Mouse (Mus musculus): ENCODE measurements around the gene Klf16. TPM values are rescaled to one million over a fixed set of nuclear protein-coding genes. Genes with fewer than 3 reads are reported as not detected.
"Not testable (repeated sequence)": the region's sequence is repeated elsewhere in the genome, so short reads cannot be mapped to it uniquely, and the experiment has no call there.

The Klf16 gene
- total RNA-seq, 2 experiments from 2014 or later, result 4.5 to 4.7 TPM

DNA sequence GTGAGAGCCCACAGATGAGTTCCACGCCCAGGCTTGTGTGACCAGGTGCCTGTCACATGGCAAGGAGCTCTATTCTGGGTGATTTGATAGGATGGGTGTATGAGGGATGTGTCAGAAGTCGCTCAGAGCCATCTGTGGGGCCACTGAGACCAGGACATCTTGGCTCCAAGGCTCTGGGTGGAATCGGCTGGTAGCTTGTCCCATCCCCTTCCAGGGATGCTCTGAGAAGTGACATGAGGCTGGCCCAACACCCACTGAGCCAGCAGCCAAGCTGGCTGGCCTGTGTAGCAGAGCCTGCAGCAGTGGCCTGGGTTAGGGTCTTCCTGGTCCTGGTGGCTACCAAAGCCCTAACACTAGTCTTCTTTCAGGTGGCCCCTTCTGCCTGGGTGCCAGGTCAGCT, 31.3 kb upstream of the Klf16 start:
- no peak for DNase-seq
- intact Hi-C loops (cut with DNase I), result no loop called here

- no peak for DNase-seq
- intact Hi-C loops (cut with DNase I), result no loop called here
Measured at GRCm38 (mm10) chr10:80606737-80607350, 29.7 kb upstream of the Klf16 start.

GRCm38 (mm10) chr10:80606306-80606705, 29.2 kb upstream of the Klf16 start:
- intact Hi-C loops (cut with DNase I), result no loop called here

DNA sequence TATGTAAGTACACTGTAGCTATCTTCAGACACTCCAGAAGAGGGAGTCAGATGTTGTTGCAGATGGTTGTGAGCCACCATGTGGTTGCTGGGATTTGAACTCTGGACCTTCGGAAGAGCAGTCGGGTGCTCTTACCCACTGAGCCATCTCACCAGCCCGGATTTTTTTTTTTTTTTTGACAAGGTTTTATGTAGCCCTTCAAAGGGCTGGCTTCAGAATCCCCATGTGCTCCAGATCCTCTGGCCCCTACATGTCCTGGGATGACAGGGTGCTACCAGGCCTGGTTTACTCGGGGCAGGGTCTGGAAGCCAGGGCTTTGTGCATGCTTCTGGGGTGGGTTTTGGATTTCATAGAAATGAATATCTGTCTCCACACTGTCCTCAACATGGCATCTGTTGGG, 28.6 kb upstream of the Klf16 start, which contains the start of gene Gm49322:
Gene Gm49322, plus strand, starts transcription at position 301 of the 400 bp plus-strand sequence.
- intact Hi-C loops (cut with DNase I); DNase-seq: not testable (repeated sequence)

More at GRCm38 (mm10) chr10:80606306-80606705, 29.2 kb upstream of the Klf16 start:
- no peak for DNase-seq

DNA sequence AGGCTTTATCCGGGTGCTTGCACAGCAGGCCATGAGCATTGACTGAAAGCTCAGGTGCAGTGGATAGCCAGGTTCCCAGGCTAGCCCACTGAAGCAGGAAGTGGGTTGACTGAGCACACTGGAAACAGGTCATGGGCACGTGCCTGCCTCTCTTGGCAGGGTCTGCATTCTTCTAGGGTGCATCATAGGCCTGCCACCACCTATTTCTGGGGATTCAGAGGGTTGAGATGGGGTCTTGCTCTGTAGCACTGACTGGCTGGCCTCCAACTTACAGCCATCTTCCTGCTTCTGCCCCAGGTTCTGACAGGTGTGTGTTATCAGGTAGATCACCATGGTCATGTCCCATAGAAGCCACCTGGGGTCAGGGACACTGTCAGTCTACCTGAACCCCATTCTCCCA, 27.9 kb upstream of the Klf16 start:
- intact Hi-C loops (cut with DNase I), result no loop called here
- no peak for DNase-seq

DNA sequence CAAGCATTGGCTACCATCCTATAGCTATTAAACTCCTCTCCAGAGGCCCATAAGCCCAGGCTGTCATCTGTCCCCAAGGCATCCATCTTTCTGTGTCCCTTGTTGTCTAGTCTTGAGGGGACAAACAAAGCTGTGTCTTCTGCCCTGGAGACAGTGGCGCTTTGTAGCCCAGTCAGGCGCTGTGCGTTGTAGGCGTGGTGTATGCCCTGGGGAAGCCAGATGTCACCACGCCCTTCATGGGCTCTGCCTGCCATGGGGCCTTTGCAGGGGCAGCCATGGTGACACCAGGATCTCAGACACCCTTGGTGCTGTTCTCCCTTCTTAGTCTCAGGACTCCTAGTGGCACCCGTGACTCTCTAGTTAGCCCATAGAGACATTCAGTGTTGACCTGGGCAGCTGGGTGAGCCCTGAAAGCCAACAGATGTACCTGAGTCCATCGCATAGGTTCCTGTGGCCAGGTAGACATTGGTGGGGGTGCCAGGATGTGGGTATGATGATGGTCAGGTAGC, 26.9 kb upstream of the Klf16 start:
- DNase-seq, result no peak
- intact Hi-C loops (cut with DNase I), result no loop called here

DNA sequence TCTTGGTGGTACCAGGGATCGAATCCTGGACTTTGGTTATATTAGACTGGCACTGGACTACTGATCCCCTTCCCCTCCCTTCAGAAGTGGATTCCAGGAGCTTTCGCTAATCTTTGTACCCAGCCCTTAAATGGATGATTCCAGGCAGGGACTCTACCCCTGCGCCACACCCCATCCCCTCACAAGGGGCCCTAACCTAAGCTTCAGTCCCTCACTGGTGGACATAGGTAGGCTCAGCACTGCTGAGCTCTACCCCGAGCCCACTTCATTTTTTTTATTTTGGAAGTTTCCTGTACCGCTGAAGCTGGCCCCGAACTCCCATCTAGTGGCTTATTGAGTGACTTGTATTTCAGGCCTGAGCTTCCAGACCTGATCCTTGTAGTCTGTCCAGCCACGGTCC, 26.2 kb upstream of the Klf16 start:
- intact Hi-C loops (cut with DNase I), result loop anchor here (2.0 kb wide), 1 partner anchor 25 kb away; no protein-coding TSS in a partner anchor
- no peak for DNase-seq

GRCm38 (mm10) chr10:80602698-80603325, 25.7 kb upstream of the Klf16 start, which contains the start of the genes Scamp4 and Adat3:
TSS of gene Scamp4 (plus strand) at chr10:80602872.
TSS of gene Adat3 (plus strand) at chr10:80602880.
- intact Hi-C loops (cut with DNase I), result loop anchor here (2.0 kb wide), 1 partner anchor 24 kb away; no protein-coding TSS in a partner anchor
- peak; percentile 92 to 93 for DNase-seq

DNA sequence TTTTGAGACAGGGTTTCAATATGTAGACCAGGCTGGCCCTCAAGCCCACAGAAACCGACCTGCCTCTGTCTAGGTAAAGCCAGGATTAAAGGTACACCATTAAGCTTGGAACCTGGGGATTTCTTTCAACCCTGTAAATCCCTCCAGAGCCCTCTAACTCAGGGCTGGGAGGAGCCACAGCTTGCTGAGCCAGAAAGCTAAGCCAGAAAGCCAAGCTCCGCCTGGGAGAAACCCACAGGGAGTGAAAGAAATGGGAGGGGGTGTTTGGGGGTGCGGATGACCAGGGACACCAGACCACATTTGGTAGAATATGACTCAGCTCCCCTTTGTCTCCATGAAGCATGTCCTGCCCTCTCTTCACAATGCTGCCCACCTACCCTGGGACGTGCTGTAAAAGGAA, 19.2 kb upstream of the Klf16 start:
- no peak for DNase-seq
- intact Hi-C loops (cut with DNase I), result no loop called here

- intact Hi-C loops (cut with DNase I), result no loop called here
- peak; percentile 93 to 98 for DNase-seq
Measured at GRCm38 (mm10) chr10:80589879-80590854, 13.0 kb upstream of the Klf16 start, which contains the start of gene Abhd17a. TSS of gene Abhd17a (minus strand) at chr10:80590341.

DNA sequence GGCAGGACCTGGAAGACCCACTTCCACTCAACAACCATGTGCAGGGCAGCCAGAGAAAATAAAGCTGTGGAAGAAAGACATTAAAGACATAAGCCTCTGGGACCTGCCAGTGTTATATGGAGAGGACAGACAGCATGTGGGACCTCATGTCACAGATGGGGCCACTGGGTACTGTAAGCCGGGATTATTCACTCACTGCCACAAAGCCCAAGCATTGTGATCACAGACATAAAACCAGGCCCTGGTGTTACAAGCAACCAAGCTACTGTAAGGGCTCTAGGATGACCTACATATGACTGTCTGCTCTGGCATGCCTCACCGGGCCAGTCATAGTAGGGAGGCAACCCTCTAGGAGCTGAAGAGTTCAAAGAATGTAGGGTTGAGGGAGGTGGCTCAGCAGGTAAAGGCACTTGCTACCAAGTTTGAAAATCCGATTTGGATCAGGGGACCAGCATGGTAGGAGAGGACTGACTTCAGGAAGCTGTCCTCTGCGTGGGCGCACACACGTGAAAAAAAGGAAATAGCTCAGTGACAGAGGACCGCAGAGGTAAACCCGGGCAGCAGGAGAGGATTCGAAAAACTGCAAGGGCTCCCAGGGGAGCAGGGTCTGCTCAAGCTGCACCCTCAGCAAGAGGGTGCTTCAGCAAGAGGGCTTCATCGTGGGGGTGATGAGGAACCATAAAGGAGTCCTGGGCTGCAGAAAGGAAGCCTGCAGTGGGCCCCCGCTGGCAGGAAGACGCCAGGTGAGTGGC, 12.2 kb upstream of the Klf16 start:
- no peak for DNase-seq
- intact Hi-C loops (cut with DNase I), result no loop called here

DNA sequence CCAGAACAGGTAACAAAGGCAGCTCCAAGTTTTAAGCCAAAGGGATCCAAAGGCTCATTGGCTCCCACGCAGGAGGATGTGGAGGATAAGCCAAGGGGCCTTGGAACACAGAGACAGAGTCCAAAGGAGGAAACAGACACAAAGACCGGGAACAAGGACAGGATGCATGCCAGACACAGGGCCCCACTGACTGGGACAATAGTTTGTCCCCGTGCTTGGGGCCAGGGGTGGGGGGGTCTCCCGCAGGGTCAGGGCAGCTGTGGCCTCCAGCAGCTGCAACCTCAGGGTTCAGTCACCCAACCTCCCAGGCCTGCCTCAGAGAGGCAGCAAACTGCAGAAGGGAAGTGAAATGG, 10.2 kb upstream of the Klf16 start:
- intact Hi-C loops (cut with DNase I), result no loop called here
- peak; percentile 54 to 61 for DNase-seq

DNA sequence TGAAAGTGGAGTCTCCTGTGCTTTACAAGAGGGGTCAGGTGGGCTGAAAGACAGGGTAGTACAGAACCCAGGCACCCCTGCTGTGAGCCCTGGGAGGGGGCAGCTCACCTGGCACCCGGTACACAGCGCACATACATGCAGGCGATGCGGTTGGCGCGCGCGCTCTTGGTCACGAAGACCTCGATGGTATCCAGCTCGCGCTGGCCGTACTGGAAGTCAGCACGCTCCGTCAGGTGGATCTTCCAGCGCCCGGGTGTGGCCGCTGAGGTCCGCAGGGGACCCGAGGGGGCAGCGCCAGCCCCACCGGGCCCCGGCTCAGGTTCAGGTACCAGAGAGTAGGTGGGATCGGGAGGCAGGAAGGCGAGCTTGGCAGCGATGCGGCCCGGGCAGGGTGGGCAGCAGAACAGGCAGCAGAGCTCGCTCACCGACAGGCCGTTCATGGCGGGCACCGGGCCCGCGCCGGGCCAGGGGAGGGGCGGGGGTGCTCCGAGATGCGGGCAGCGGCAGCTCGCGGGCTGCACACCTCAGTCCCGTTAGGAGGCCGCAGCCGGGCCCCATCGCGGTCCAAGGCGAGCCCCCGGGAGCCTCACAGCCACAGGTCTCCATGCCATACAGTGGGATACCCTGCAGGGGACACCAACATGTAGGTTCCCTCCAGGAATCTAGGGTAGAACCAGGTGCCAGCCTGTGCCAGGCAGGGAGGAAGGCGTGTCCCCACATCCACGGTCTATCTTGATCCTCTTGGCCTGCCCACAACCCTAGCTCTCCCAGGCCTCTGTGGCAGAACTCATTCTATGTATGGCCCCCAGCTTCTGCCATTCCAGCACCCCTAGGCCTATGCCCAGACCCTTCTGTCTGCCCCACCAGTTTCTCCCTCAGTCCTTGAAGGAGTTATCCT, 9.5 kb upstream of the Klf16 start:
- no peak for DNase-seq
- intact Hi-C loops (cut with DNase I), result no loop called here

GRCm38 (mm10) chr10:80585581-80585980, 8.5 kb upstream of the Klf16 start:
- DNase-seq, result no peak
- intact Hi-C loops (cut with DNase I), result no loop called here

DNA sequence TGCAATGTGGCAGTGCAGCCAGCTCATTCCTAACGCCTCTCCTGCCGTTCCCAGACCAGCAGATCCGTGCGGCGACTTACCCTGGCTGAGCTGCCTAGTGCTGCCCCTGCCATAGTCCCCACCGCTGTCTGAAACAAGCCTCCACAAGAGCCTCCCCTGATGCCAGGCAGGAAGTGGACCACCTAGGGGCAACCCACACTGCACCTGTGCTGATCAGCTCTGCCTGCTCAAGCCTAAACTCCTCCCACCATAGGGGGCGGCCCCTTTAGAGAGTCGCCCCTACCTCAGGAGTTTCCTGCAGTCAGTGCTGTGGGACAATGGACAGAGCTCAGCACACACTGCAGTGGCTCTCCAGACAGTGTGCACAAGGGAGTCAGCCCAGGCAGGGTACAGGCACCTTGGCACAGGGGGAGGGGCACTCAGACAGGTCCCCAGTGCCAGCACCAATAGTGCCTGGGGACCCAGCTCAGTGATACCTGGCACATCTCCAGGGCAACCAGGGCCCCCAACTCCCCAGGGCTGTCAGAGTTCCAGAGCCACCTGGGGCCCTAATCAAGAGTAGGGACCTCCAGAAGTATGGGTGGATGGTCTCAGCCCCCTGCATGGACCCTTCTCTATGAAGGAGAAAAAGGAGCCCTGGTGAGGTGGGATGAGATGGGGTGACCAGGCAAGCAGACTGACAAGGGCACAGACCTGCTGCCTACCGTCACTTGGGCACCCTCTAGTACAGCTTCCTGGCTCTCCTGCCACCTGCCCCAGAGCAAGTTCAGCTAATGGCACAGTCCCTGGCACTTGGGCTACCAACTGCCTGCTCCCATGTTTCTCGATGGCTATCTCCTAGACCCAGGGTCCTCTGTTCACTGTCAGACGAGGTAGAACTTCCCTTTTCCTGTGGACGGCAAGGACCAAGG, 7.8 kb upstream of the Klf16 start:
- intact Hi-C loops (cut with DNase I), result no loop called here

GRCm38 (mm10) chr10:80584045-80584488, 6.9 kb upstream of the Klf16 start:
- intact Hi-C loops (cut with DNase I), result no loop called here
- peak; percentile 35 to 44 for DNase-seq

More for the DNA sequence above, 7.8 kb upstream of the Klf16 start:
- no peak for DNase-seq

- intact Hi-C loops (cut with DNase I), result no loop called here
- no peak for DNase-seq
Measured at GRCm38 (mm10) chr10:80583047-80583446, 5.9 kb upstream of the Klf16 start.

GRCm38 (mm10) chr10:80578911-80579310, 1.8 kb upstream of the Klf16 start:
- intact Hi-C loops (cut with DNase I), result loop anchor here (2.0 kb wide), 2 partner anchors 24 to 32 kb away; partner anchors contain the start of genes Adat3 and Scamp4
- DNase-seq, result peak; percentile 53 to 69

Data from heart, postnatal 14 days (tissue).